Mouse (Mus musculus) embryonic fibroblast, embryonic 13.5 days (primary cell): ENCODE measurements around the gene 1700030J22Rik.

Experiments
- CTCF ChIP-seq: IDR thresholded peaks from 2 replicates; pipeline ENCODE4 v1.5.1; 2011; ENCODE audit warnings: mild to moderate bottlenecking, control low read depth, low read length, moderate library complexity, borderline replicate concordance; ENCODE audit not compliant: insufficient read depth
- POLR2A ChIP-seq: IDR thresholded peaks from 2 replicates; pipeline ENCODE4 v1.6.1; 2011; ENCODE audit warnings: low read depth, mild to moderate bottlenecking, control low read depth, low read length, moderate library complexity

DNA sequence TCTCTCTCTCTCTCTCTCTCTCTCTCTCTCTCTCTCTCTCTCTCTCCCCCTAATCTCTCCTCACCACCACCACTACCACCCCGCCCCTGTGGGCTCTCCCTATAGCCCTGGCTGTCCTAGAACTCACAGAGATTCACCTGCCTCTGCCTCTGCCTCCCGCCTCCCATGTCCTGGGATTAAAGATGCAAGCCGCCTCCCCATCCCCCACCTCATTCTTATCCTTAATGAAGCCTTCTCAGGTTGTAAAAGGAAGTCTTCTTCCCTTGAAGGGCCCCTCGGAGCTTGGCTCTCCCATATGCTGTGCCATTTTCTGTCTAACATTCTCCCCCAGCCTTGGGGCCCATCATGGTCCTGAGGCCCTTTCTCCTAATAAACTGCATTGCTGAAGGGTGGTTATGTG is 36.9 kb upstream of the 1700030J22Rik start:
- TF ChIP-seq POLR2A (no peak), CTCF (no peak)
